Mouse (Mus musculus): ENCODE results near the gene Frmd4a.
"Not testable (repeated sequence)": the region's sequence is repeated elsewhere in the genome, so short reads cannot be mapped to it uniquely, and the experiment has no call there.

Frmd4a gene

DNA sequence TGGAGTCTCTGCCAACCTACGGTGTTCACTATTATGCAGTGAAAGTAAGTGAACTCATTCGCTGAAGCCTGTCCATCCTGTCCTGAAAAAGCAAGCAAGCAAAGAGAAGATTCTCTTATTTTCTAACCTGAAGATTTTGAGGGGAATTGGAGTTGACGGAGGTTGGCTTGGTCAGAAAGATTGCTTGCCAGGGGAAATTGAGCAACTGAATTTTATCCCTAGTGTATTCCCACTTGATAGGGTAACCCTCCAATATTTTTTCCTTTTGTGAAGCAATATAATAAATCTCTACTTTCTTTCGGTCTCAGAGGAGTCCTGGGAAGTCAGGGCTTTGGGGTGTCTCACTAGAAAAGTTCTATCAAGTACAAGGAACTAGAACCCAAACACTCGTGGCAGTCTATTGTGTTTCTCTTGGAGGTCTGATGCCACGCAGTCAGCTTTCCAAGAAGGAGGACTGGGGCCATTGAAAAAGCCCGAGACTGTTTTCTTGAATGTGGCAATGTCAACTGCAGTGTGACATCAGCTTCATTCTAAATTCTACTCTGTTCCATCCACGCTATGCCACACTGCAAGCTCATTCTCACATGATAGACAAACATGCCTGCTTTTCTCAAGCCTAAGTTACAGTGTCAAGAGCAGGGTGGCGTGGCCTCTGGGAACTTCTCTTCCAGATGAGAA lies 517.8 kb downstream of the Frmd4a start:
- no peak for DNase-seq

DNA sequence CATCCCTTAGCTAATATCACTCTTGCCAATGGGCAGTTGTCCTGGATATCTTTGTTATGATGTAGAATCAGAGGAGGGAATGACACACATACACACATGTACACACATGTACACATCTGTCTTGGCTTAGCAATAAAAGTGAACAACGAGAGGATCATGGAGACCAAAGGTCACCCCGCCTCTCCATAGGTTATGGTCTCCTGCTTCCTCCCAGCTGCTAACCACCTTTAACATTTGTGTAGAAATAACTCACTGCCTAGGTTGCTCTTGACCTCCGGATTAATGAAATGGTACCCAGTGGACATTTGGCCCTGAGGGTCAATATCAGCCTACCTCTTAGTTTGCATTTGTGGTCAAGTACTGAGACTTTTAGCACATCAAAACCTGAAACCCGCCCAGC lies 523.8 kb downstream of the Frmd4a start:
- no peak for DNase-seq

DNA sequence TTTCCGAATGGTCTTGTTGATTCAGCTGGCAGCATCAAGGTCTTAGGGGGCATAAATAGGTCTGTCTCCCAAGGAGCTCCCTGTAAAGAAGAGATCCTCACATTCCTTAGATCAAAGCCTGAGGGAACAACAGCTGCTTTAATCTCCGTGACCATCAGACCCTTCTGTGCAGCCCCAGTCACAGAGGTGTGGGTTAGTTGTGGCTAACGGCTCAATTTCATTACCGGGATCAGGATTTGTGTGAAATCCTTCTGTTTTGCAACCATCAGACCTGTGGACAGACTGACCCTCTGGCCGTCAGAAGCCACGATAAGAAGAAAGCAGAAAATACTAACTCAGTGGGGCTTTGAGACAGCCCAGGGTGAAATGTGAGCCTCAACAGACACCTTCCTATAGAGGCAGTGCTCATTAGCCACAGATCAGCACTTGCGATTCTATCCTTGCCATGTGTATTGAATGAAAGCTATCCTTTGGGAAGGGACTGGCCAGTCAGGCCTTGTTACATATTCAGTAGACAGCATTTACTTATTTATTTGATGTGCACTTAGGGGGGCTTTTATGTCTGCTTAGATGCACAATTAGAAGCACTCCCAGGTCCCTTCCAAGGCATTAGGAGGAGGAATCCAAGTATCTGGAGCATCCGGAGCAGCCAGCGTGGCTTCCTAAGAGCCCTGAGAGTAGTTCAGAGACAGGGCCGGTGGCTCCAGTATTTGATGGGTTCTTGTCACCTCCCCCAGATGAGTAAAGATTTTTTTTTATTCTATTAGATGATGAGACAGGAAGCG lies 524.5 kb downstream of the Frmd4a start:
- no peak for DNase-seq

DNA sequence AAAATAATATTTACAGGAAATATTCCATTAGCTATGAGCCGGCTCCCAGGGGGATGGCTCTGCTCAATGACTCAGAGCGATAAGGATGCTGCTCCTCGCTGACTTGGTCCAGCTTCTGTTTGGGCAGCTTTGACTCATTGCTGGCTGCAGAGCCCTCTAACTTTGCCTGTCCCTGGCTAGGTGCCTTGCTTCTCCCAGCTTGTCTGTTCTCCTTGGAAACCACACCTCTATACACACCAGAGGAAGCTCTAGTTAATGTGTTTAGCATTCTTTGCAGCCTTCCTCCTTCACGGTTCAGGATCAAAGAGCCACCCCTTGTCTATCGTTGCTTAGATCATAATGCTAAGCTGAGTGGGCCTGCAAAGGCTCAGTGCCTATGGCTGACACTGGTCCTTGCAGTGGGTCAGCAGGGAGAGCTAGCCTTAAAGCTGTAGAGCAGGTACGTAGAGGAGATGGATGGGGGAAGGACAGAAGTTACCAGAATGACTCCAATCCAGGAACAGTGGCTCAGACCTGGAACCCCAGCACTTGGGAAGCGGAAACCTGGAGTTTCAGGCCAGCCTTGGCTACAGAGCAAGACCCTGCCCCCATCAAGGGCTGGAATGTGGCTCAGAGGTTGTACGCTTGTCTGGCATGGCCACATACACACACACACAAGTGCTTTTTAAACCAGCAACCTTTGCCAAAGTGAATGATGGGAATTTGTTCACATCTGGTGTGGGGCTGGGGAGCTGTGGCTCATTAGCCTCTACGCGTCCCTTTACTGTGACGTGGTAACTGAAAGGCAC lies 525.3 kb downstream of the Frmd4a start:
- no peak for DNase-seq

DNA sequence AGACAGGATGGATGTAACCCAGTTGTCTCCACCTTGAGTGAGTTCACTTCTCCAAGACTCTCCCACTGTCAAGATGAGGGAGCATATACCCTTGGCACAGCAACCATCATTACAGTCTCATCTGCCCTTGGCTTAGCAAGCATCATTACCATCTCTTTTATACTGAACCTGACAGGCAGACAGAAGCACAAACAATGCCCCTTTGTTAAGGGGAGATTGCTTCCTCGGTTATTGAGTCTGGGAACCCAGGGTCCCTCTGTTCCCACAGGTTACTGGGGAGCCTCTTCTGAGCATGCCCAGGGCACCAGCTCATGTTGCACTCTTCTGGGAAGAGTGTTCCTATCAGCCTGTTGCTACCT lies 525.9 kb downstream of the Frmd4a start:
- no peak for DNase-seq

DNA sequence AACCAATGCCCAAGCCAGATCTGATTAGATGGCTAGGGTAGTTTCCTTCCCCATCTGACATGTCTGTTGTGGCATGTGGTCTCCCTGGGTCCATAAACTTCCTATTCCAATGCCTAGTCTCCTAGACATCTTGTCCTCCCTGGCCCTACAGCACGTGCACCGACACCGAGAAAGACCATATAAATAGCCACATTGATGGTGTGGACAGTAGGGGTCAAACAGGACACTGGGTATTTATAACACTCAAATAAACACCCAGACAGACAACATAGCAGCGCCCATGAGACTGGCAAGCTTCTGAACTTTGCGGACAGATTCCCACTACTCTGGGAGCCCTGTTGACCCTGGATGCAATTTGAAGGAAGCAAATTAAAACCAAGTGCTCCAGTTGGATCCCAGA lies 526.8 kb downstream of the Frmd4a start:
- no peak for DNase-seq

DNA sequence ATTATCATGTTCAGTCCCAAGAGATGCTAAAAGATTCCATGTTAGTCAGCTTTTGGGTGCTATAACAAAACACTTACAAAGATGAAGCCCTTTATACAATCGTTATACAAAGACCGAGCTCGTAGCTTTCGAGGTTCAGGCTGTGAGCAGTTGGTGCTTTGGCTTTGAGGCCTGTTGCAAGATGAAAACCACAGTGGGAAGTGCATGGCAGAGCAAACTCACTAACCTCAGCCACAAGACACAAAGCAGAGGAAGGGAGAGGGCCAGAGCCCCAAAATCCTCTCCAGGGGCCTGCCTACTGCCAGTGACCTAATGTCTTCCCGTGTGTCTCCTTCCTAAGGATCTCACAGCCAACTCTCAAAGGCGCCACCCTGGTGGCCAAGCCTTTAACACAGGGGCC lies 527.7 kb downstream of the Frmd4a start:
- no peak for DNase-seq

DNA sequence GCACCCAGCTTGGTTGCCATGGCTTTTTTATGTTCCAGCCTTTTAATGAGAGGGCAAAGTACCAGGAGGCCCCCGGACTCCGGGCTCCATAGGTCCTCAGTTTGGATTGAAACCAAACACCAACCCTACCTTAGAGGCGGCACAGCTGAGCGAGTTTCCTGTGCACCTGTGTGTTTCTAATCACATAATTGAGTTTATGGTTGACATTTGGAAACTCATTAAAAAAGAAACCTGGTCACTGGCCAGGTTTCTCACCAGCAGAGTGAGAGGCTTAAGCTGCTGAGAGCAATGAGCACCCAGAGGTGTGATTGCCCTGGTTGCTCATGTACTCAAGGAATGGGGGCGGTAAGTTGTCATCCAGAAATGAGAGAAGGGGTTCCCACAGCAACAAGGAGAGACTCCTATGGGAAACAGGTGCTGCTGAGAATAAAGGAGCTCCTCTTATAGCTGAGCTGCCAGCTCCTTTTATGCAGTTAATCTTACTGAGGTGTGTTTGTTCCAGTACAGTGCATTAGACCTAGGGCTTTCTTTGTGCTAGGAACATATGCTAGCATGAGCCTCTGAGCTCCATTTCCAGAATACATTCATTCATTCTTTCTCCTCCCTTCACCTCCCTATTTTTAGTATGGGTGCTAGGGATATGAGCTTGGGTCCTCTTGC lies 529.6 kb downstream of the Frmd4a start:
- no peak for DNase-seq

DNA sequence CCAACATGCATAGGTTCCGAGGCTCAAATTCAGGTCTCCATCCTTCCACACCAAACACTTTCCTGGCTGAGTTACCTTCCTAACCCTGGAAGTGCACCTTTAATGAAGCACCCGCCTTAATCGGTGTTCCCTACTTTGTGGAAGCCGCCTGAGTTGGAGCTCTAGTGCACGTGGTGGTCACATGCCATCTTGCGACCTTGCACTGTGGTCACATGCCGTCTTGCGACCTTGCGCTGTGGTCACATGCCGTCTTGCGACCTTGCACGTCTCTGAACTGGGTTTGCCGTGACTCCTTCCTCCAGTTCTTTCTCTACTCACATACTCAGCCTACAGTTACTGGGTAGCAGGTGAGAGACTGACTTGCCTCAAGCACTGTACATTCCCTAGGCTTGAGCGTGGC lies 531.8 kb downstream of the Frmd4a start:
- DNase-seq = no peak

DNA sequence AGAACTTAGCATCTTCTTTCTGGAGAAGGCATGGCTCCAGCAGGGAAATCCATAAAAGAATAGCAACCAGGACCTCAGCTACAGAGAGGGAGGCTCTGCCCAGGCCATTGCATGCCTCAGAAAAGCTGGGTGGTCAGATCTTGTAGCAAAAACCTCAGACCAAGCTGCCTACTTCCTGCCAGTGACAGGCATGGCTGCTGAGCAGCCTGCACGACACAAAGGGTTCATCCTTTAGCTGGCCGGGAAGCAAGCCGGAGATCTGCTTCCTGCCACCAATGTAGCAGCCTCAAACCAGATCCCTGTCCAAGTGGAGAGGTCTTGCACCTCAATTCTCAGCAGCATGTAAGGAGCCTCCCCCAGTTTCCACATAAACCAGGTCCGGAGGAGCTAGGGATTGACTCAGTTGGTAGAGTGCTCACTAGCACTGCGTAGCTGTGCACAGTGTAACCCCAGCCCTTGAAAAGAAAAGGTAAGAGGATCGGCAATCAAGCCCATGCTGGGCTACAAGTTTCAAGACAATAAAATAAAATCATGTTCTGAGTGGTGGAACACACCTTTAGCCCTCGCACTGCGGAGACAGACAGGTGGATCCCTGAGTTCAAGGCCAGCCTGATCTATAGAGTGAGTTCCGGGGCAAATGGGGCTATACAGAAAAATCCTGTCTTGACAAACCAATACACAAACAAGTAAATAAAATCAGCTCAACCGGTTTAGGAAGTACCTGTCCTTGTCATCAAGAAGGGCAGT lies 532.7 kb downstream of the Frmd4a start:
- no peak for DNase-seq

DNA sequence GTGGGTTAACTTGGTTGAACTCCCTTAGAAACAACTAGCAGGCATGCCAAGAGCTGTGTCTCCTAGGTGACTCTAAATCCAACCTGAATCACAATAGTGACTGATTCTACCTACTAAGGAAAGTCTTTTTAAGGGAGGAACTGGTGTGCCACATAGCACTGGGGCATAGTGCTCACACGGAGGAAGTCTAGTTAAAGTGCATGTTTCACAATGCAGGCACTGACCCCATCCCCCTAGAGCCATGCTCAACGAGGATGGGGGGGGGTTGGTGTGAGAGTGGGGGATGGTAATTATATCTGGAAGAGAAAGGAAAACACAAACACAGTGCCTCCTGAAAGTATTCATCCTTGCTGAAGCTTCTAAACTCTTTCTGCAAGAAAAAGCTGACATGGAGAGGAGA lies 533.9 kb downstream of the Frmd4a start:
- no peak for DNase-seq

DNA sequence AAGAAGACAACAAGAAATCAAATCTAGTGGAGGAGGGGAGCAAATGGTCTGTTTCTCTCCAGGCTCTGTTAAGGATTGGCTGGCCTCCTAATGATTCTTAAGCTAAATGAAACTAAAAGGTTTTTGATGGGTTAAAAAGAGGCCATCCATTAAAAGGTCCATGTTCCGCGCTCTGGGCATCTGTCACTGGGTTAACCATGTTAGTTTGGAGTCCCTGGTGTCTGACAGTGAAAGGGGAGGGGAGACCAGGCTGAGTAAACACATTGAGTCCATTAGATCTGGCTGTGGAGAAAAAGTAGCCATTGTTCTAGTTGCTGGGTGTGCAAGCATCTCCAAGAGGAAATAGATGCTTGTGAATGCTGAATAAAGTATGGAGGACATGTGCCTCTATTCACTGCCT lies 534.3 kb downstream of the Frmd4a start:
- DNase-seq = no peak

DNA sequence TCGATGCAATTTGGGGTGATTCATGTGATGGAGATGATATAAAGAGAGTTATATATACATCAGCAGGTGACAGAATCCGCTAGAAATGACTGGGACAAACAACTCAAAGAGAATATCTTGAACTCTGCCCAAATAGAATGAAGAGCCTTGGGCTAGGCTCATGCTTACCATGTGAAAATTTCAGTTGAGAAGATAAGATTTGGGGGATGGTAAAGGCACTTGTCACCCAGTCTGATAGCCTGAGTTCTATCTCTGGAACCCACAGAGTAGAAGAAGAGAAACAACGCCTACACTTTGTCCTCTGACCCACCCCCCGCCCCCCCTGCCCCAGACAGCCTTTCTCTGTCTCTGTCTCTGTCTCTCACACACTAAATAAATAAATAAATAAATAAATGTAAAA lies 535.0 kb downstream of the Frmd4a start:
- no peak for DNase-seq

DNA sequence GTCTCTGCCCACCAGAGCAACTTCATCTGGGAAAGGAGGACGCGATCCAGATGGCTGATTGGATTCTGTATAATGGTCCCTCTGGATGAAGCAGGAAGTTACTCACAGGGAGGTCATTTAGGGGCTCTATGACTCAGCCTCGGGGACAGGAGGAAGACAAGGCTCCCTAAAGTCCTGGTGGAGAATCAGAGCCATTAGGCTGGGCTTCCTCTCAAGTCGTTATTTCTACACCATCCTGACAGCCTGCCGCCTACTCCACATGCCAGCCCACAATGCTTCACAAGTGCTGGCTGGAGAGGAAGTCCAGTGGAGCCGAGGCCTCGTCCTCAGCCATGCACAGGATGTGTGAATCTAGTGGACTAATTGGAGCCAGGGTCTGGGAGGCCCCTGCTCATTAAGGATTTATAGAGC lies 537.7 kb downstream of the Frmd4a start:
- DNase-seq = no peak

DNA sequence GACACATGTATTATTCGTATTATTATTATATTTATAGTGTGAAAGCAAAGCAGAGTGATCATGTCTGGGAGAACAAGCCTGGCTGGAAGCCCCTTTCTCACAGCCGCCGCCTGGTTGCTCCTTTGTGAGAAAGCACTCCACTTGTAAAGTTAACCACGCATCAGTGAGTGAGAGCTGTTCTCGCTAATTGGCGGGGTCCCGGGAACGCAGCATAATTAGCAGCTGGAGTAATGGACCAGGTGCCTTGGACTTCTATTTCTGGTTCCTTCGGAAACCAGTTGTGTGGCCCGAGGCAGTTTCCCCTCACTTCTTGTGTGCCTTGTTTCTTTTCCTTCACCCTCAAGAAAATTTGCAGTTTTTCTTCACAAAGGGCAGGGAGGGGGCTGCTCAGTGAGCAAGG lies 538.7 kb downstream of the Frmd4a start:
- no peak for DNase-seq

DNA sequence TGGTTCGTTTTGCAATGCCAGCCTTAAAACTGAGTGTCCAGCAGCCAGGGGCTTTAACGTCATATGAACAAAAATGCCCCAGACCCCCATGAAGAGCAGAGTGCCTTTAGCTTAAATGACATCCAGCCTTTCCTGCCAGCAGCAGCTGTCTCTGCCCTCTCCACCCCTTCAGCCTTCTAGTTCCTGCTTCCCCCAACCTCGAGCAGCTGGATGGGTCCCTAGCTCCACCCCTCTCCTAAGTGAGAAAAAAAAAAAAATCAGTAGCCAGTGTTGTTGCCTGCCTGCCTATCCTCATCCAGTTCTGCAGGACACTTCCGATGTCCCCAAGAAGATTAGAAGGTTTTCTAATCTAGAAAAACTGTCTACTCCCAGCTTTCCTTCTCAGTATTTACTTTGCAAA lies 539.5 kb downstream of the Frmd4a start:
- no peak for DNase-seq

DNA sequence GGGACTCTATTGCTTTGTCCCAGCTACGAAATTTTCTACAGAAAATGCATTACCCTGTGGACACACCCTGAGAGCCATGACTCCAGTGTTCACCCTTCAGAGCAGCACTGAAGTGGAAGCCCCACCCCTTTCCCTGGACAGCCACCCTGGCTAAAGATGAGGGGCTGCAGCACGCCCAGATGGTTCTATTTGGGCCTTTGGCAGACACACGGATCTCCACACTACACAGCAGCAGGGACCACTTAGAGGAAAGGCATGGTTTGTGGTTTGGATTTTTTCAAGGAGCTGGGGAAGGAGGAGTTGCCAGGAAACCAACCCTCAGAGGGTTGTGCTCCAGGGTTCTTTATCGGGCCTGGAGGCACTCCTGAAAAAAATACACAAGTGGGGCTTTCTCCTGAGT lies 539.9 kb downstream of the Frmd4a start:
- DNase-seq = no peak

DNA sequence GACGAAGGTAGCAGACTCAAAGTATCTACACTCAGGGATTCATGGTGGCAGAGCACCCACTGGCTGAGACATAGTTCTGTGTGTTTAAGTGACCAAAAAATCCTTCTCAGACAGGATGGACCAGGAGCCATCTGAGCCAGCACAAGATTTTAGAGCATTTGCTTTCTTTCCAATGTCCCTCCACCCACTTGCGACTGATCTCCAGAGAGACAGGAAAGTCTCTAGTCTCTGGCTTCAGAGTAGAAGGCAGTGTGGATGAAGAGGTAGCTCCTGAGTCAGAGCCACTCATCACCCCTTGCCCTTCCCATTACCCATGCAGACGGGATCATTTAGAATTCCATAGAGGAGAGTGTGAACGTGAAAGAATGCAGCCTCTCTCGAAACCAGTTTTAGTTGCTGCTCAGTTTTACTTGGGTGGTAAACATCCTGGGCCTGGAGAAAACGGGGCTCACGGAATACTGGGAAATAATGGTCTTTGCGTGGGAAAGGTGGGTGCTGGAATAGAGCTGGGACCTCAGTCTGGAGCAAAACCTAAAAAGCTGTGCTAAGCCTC lies 541.2 kb downstream of the Frmd4a start:
- DNase-seq = no peak

DNA sequence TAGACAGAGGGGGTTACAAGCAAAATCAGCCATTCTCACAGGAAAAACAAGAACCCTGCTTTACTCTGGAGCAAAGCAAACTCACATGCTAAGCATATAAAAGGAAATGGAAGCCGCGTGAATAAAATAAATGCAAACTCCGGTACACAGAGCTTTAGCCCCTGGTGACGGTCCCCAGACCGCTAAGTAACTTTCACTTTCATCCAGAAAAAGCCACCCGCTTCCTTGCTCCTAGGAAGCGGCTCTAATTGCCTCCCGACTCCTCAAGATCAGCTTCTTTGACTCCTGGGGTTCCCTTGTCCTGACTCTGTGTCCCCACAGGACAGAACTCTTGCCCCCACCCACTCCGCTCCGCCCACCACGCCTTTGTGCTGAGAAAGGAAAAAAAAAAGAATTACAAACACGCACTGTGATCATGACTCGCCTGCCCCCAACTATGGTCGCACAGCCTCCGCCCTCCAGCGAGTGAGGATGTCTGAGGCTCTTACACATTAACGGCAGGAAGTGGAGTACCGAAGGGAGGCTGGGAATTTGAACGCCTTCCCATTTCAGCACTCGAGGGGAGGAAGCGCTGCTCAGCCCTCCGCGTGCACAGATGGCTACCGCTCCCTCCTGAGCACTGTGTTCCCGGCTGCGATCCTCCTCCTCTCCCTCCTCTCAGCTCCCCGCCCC lies 541.8 kb downstream of the Frmd4a start:
- DNase-seq = peak; percentile 91

DNA sequence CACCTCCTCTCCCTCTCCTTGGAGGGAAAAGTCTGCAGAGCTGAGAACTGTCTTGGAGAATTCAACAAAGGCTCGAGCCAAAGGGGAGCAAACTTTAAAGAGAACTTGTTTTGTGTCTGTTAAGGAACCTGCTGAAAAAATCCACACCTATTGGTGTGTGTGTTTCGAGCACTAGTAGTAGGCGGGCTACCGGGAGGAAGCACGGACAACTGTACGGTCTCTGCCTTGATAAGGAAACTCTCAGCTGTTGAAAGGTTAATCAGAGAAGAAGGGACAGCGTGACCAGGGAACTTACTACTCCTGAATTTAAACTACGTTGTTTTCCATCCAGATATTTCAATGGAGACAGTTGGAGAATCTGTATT lies 542.3 kb downstream of the Frmd4a start:
- no peak for DNase-seq

DNA sequence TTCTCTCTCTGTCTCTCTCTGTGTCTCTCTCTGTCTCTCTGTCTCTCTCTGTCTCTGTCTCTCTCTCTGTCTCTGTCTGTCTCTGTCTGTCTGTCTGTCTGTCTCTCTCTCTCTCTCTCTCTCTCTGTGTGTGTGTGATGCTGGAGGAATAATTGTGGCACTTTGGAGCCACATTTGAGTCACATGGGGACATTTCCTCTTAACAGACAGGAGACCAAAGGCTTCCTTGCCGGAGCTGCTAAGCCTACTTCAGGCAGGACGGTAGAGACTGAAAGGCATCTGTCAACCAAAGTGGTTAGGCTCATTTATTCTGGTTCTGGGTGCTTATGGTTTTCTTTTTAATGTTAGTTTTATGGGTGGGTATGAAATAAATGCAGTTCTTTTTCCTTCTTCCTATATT lies 543.0 kb downstream of the Frmd4a start:
- not testable (repeated sequence) for DNase-seq

DNA sequence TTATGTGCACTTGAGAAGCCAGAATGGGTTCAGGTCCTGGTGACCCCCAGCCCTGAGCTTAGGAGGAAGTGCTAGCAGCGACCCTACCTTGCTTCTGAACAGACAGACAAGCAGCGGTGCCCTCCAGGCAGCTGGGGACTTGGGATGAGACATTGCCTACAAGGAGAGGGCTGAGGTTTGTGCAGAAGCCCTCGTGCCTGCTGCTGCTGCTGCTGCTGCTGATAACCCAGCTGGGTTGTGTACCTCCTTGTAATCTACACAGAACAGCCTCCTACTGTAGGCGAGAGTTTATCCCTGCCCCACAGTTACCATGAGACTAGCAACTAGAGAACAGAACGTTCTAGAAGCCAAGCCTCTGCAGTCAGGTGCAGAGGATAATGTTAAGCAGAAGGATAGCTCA lies 543.7 kb downstream of the Frmd4a start:
- no peak for DNase-seq

Measured in right cerebral cortex, adult 18-20 months (tissue).